Mouse (Mus musculus) heart, postnatal 0 days (tissue): ENCODE measurements at regions not wholly inside any gene's neighbourhood (a gene's known extent, or its start where the extent isn't known, plus 50 kb on each side); places are given as distances from the start of the nearest gene placed in this dataset.

Experiments used
- ATAC-seq: fragments of 200-750 bp; cut with Nextera tagmentation; 2 replicates; pipeline ENCODE4 v1.8.0; 2017; ENCODE audit warnings: low read depth, moderate number of reproducible peaks, moderate library complexity; ENCODE audit not compliant: insufficient read depth
- DNase-seq: peaks from one replicate; pipeline ENCODE4 v3.0.0-alpha.2; 2016; ENCODE audit warnings: low spot score
- H3K27ac ChIP-seq: fragments of 300-500 bp; sonication (generic); 2 replicates; pipeline ENCODE4 v1.5.1; 2014; ENCODE audit warnings: low read depth, mild to moderate bottlenecking
- H3K27me3 ChIP-seq: fragments of 300-500 bp; sonication (generic); 2 replicates; pipeline ENCODE4 v1.6.1; 2014; ENCODE audit warnings: low read length, mixed read lengths; ENCODE audit not compliant: control insufficient read depth, insufficient read depth
- H3K36me3 ChIP-seq: fragments of 300-500 bp; sonication (generic); replicated peaks from 2 replicates; pipeline ENCODE4 v1.6.1; 2014; ENCODE audit warnings: low read length, mixed read lengths; ENCODE audit not compliant: control insufficient read depth, insufficient read depth
- H3K4me1 ChIP-seq: fragments of 300-500 bp; sonication (generic); 2 replicates; pipeline ENCODE4 v1.6.1; 2014; ENCODE audit warnings: antibody characterized with exemption; ENCODE audit not compliant: control insufficient read depth, insufficient read depth
- H3K4me2 ChIP-seq: fragments of 300-500 bp; sonication (generic); 2 replicates; pipeline ENCODE4 v1.6.1; 2014; ENCODE audit warnings: low read depth, mild to moderate bottlenecking, low read length, moderate library complexity
- H3K4me3 ChIP-seq: fragments of 300-500 bp; sonication (generic); 2 replicates; pipeline ENCODE4 v1.5.1; 2014; ENCODE audit warnings: low read depth, low read length
- H3K9ac ChIP-seq: fragments of 300-500 bp; sonication (generic); replicated peaks from 2 replicates; pipeline ENCODE4 v1.6.1; 2014; ENCODE audit warnings: low read depth, low read length, mixed read lengths
- H3K9me3 ChIP-seq: fragments of 300-500 bp; sonication (generic); replicated peaks from 2 replicates; pipeline ENCODE4 v1.6.1; 2016; ENCODE audit warnings: low read length; ENCODE audit not compliant: control insufficient read depth
- CTCF ChIP-seq: IDR thresholded peaks from 2 replicates; pipeline ENCODE4 v1.5.1; 2016; ENCODE audit warnings: antibody characterized with exemption, control low read depth, low read depth
- EP300 ChIP-seq: IDR thresholded peaks from 2 replicates; pipeline ENCODE4 v1.6.1; 2016; ENCODE audit warnings: antibody characterized with exemption, low read depth
- WGBS: fragments of 180-500 bp; shearing (Covaris S2); extraction: QIAGEN DNeasy Blood & Tissue Kit; methylation state at CpG from one replicate; pipeline ENCODE4 v1.1.7; 2014; 5-methylcytosine and 5-hydroxymethylcytosine counted together

DNA sequence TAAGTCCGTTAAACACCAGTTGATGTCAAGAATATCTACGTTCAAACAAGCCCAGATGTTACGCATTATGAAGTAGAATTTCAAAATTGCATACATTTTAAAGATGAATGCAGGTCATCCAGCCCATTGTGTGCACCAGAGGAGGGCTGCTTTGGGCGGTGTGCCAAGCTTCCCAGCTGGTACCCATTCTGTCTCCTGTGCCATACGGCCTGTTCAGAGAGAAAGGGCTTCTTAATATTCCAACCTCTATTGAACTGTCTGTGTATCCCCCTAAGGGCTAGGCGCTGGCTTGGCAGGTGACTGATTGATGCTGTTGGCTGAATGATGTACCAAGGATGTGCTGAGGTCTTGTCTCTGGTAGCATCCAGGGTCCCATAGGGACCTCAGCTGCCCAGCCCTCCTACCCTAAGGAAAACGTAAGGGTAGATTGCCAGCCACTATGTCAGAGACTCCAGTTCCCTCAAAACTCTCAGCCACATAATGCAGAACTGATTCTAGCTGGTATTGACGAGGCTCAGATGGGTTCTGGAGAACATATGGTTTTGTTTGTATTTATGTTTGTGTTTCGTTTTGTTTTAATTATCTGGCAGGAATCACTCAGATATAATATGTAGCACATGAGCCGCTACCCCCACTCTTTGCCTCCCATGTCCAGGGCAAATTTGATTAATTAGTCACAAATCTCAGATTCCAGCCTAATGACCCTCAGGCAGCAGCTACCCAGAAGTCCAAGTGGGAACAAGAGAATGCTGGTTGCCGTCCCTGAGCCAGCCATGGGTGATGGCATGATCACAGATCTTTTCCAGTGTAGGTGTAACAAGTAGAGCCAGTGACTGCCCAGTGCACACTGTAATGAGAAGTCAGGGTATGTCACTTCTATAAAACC lies 212.0 kb upstream of the Usp24 start:
- no peak overlapping the region for H3K4me3 ChIP-seq
- ATAC-seq (no peak), DNase-seq (no peak)
- H3K9ac ChIP-seq: no peak overlapping the region
- H3K9me3 ChIP-seq: no peaks in the 10 kb centered on the region
- H3K4me1 ChIP-seq: no peaks in the 10 kb centered on the region
- no peak overlapping the region for H3K27ac ChIP-seq
- H3K27me3 ChIP-seq: no peaks in the 10 kb centered on the region
- TF ChIP-seq CTCF (no peak), EP300 (no peak)
- 83% methylated on average over 11 of the region's 11 CpGs for WGBS
- H3K4me2 ChIP-seq: no peak overlapping the region
- H3K36me3 ChIP-seq: no peaks in the 10 kb centered on the region

GRCm38 (mm10) chr4:106112981-106113380 lies 203.0 kb upstream of the Usp24 start:
- Histone ChIP-seq H3K27me3 (no peaks in the 10 kb centered on the region), H3K9ac (no peak overlapping the region), H3K27ac (no peak overlapping the region), H3K9me3 (no peaks in the 10 kb centered on the region), H3K36me3 (no peaks in the 10 kb centered on the region), H3K4me3 (no peak overlapping the region), H3K4me1 (no peaks in the 10 kb centered on the region), H3K4me2 (no peak overlapping the region)
- DNase-seq: no peak
- TF ChIP-seq CTCF: no peak
- no peak for TF ChIP-seq EP300
- ATAC-seq: no peak

GRCm38 (mm10) chr4:106113747-106114146 lies 202.3 kb upstream of the Usp24 start:
- Histone ChIP-seq H3K4me3 (no peak overlapping the region), H3K4me2 (no peak overlapping the region), H3K27ac (no peak overlapping the region), H3K9me3 (no peaks in the 10 kb centered on the region), H3K9ac (no peak overlapping the region), H3K4me1 (no peaks in the 10 kb centered on the region), H3K36me3 (no peaks in the 10 kb centered on the region), H3K27me3 (no peaks in the 10 kb centered on the region)
- ATAC-seq: no peak
- no peak for DNase-seq
- TF ChIP-seq EP300 (no peak), CTCF (no peak)

DNA sequence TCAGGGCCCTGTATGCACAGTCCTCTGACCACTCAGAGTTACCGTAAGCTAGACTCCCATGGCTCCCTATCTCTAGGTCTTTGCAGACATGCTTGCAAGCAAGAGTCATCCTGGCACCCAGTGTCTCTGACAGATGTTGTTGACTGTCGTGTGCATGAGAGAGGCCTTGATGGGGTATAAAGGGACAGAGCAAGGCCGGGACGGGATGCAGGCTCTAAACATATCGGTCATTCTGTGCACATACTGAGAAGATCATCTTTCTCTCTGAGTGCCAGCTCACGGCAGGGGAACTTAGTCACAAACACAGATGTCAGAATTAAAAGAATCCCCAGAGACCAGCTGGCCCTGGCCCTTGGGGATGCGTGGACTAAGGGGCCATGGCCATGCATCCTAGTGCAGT lies 199.4 kb upstream of the Usp24 start:
- ATAC-seq (no peak), DNase-seq (no peak)
- no peaks in the 10 kb centered on the region for H3K4me1 ChIP-seq

GRCm38 (mm10) chr4:106121306-106121705 lies 194.7 kb upstream of the Usp24 start:
- Histone ChIP-seq H3K4me3 (no peak overlapping the region), H3K4me1 (no peaks in the 10 kb centered on the region), H3K9ac (no peak overlapping the region), H3K36me3 (no peaks in the 10 kb centered on the region), H3K27me3 (0 out of 2 replicates have a peak, but pooled peaks cover 3% of the 10 kb centered on the region), H3K9me3 (no peaks in the 10 kb centered on the region; the same call in 1 of the 2 replicates), H3K4me2 (no peak overlapping the region), H3K27ac (no peak overlapping the region)
- ATAC-seq (no peak), DNase-seq (no peak)
- 69% methylated on average over 1 of the region's 1 CpGs for WGBS
- TF ChIP-seq CTCF (no peak), EP300 (no peak)

More for the DNA sequence above, 199.4 kb upstream of the Usp24 start:
- Histone ChIP-seq H3K27ac (no peak overlapping the region), H3K36me3 (no peaks in the 10 kb centered on the region), H3K27me3 (no peaks in the 10 kb centered on the region), H3K9ac (no peak overlapping the region), H3K9me3 (no peaks in the 10 kb centered on the region; the same call in 1 of the 2 replicates), H3K4me2 (no peak overlapping the region), H3K4me3 (no peak overlapping the region)
- no peak for TF ChIP-seq CTCF
- no peak for TF ChIP-seq EP300
- WGBS: 78% methylated on average over 7 of the region's 7 CpGs
